Mouse (Mus musculus): ENCODE measurements around the gene Pnpla3.
A peak's percentile ranks its signal among the peaks of the same experiment; 100 is the strongest.
"Not testable (repeated sequence)": the region's sequence is repeated elsewhere in the genome, so short reads cannot be mapped to it uniquely, and the experiment has no call there.

The Pnpla3 gene

DNA sequence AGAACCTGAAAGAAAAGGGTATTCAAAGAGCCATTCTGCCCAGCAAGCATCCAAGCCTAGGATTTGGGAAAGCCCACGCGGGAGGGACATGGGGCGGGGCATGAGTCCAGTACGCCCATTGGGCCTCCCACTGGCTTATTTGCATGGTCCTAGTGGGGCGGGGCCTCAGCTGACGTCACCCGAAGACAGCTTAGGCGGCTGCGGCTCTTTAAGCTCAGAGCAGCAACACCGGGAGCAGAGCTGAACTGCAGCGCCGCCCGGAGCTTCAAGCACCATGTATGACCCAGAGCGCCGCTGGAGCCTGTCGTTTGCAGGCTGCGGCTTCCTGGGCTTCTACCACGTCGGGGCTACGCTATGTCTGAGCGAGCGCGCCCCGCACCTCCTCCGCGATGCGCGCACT is at the start of gene Pnpla3:
Gene Pnpla3, plus strand, starts transcription at position 238 of the 400 bp plus-strand sequence.
- peak; percentile 6 to 34 for DNase-seq (ENCODE audit: low read depth in 1 of 2, low spot score in 2 of 2)

DNA sequence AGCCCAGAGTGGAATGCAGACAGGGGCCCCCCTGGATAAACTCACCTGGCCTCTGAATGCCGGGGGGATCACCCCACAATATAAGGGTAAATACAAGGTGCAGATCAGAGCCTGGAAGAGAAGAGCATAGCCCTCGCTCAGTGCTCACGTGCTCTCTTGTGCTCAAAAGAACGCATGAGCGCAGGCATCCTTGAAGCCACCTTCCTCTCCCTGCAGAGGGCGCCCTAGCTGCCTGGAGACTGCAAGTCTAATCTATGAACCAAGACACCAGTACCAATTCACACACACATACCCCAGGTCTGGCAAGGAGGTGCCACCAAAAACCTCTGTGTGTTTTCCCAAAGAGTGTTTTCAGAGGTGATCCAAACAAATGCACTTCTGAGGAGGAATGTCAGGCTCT is 47.0 kb upstream of the Pnpla3 start:
- DNase-seq (ENCODE audit: low read depth in 1 of 2, low spot score in 2 of 2) = no peak

DNA sequence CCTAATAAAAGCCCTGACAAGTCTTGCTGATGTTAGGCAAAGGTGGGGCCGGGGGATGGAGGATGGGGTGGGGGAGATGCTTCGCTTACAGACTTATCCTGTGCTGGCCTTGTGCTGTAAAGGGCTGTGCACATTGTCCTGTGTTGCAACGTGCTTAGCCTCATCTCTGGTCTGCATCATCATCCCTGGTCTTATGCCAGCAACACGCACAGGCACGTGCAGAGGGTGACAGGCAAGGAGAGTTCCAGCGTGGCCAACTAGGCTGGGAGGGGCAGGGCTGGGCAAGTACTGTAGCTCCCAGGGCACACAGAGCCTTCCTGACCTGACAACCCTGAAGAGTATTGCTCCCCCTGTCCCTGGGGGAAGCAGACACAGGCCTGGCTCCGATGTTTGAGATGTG is 46.6 kb upstream of the Pnpla3 start:
- no peak for DNase-seq (ENCODE audit: low read depth in 1 of 2, low spot score in 2 of 2)

DNA sequence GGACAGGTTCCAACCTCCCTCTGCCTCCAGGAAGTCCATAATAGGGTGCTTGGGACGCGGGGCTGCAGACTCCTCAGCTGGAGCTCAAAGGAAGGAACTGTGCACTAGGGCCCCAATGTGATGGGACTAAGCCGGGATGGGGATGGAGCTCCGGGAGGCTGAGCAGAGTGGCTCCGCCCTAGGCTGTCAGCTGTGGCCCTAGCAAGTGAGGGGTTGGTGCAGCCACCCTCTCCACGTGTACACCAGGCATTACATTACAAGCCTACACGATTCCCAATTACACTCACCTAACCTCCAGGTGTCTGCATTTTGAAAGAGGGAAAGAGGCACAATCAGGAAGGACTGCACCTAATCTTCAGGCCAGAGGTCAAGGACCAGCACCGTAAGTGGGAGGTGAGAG is 44.6 kb upstream of the Pnpla3 start, which contains the start of gene Pnpla5:
Gene Pnpla5, minus strand, starts transcription at position 101 of the 400 bp plus-strand sequence.
- DNase-seq (ENCODE audit: low read depth in 1 of 2, low spot score in 2 of 2) = no peak

DNA sequence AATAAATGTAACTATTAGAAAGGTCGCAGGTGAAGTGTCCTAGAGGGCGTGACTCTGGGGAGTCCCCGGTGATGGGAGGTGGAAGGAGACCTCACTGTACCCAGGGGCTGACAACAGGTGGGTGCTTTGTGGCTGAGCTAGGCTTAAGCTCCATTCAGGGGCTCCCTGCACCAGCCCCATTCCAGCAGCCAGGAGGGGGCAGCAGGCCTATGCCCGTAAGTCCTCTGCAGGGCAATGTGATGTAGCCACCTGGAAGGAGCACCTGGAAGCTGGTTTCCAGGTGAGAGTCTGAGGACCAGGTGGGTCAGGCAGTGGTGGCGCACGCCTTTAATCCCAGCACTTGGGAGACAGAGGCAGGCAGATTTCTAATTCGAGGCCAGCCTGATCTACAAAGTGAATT is 43.6 kb upstream of the Pnpla3 start:
- DNase-seq (ENCODE audit: low read depth in 1 of 2, low spot score in 2 of 2) = no peak

DNA sequence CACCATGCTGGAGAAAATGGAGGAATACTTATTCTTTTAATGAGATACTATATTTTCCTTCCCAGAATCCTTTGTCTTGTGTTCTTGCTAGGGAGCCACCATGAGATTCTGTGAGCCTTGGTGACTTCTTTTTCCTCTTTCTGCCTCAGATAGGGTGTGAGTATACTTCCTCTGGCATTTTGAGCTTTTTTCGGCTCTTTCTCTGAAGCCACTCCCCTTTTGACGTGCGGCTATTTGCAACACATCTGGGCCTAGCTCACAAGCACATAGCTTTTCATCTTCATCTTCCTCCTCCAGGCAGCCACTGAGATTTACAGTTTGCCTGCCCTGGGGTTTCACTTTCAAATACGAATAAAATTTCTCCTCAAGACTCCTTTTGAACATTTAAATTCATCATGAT is 41.2 kb upstream of the Pnpla3 start:
- DNase-seq (ENCODE audit: low read depth in 1 of 2, low spot score in 2 of 2) = peak in 1 of 2 experiments; percentile 20

DNA sequence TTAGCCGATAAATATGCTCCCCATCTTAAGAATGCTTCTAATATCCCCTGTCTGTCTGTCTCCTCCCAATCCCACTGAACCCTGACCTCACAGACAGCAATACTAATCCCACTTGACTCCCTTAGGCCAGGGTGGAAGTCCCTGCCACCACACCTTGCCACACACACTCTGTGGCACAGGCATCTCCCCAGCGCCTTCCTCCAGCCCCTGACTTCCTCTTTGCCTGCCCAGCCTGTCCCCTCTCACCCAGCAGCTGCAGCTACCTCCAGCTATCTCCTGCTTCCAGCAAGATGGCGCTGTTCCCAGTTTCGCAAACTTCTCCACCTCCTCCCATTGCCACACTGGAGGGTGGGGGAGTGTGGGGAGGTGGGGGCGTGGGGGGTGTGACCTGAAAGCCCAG is 40.8 kb upstream of the Pnpla3 start:
- DNase-seq (ENCODE audit: low read depth in 1 of 2, low spot score in 2 of 2) = no peak

DNA sequence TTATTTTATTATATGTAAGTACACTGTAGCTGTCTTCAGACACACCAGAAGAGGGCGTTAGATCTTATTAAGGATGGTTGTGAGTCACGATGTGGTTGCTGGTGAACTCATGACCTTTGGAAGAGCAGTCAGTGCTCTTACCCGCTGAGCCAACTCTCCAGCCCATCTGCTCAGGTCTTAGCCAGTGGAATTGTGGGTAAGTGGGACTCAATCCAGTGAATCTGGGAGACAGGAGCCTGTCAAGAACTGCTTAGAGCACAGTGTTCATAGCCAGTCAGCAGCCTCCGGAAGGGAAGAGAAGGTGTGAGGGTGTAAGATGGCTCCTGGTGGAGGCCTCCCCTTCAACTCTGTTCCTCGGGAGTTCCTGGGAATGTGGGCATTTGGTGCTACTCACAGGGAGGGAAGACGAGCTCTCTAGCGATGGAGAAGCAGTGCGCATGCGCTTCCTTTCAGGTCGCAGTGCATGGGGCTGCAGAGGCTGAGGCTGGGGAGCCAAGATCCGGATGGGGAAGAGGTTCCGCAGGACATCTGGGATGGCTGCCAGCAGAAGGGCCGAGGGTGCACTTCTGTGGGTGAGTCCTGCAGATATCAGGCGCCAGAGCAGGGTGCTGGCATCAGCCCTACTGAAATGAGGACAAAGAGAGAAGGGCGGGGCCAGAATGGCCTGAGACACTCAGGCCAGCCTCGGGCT is 36.4 kb upstream of the Pnpla3 start:
- no peak for DNase-seq (ENCODE audit: low read depth in 1 of 2, low spot score in 2 of 2)

DNA sequence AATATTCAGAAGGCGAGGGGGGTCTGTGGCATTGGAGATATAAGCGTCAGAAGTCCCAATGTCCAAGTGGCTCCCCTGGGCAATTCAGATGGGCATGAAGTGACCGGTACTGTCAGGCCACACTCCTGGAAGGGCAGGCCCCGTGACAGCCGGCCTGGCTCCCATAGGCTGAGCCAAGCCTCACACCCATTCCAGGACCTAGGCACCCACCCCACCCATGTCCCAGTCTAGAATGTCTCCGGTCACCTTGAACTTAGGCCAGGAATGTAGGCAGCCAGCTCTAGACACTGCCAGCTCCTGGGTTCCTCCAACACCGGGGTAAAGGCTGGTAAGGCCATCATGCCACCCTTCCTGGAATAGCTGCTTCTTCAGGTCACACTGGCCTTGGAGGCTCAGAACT is 35.7 kb upstream of the Pnpla3 start:
- no peak for DNase-seq (ENCODE audit: low read depth in 1 of 2, low spot score in 2 of 2)

DNA sequence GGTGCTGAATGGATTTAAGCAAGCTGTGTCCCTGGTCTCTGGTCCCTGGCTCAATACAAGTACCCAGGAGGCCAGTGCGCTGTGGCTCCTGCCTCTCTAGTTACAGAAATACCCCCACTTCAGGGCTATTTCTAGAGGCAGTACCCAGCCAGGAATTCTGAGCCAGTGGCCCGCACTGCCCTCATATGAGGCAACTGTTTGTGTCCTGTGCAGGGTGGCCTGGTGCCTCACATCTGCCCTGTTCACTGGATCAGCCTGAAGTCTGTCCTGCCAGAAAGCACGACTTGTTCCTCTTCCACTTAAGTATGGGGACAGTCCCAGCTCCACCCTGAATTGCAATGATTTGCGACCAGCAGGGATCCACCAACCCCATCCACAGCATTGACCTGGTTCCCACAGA is 34.2 kb upstream of the Pnpla3 start:
- no peak for DNase-seq (ENCODE audit: low read depth in 1 of 2, low spot score in 2 of 2)

DNA sequence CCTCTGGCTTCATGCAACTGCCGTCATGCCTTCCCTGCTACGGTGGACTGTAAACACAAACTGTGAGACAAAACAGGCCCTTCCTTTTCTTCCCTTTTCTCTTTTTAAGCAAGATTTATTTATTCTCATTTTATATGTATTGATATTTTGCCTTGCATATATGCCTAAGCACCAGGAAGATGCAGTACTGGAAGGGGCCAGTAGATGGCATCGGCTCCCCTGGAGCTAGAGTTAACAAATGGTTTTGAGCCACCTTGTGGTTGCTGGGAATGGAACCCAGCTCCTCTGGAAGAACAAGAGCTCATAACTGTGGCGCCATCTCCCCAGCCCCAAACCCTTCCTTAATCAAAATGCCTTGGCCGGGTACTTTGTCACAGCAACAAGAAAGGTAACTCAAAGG is 32.2 kb upstream of the Pnpla3 start:
- peak in 1 of 2 experiments; percentile 8 for DNase-seq (ENCODE audit: low read depth in 1 of 2, low spot score in 2 of 2)

DNA sequence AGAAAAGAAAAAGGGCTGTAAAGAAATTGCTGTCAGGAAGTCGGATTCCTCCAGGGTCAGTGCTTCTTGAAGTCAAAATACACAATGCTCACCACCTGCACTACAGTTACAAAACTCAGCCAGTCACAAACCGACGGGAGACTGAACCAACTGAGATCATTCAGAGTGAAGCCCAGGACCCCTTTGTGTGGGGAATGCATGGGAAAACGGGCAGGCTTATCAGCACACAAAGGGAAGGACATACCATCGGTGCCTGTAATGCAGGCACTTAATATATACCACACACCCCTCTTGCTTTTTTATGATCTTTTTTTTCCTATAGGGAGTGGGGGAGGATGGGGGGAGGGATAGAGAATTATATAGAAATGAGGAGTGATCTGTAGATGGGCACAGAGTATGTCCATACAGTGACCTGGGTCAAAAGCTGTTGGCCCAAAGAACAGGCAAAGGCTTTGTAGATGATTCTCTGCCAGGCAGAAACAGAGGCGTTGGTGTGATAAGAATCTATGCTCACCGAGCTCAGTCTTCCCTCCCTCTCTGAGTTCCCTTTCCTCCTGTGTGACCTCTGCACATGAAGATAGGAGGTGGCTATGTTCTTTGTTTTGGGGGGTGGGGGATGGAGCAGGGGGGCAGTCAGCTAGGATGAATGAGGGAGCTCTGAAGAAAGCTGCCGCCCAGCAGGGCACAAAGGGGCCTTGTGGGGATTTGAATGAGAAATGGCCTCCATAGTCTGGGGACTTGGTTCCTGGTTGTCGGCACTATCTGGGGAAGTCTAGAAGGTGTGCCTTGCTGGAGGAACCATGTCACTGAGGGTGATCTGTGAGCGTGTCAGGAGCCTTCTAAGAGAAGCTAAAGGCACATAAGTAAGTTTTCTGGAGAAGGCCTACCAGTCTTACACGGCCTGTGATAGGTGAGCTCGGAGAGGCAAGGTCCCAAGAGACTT is 30.9 kb upstream of the Pnpla3 start:
- no peak for DNase-seq (ENCODE audit: low read depth in 1 of 2, low spot score in 2 of 2)

DNA sequence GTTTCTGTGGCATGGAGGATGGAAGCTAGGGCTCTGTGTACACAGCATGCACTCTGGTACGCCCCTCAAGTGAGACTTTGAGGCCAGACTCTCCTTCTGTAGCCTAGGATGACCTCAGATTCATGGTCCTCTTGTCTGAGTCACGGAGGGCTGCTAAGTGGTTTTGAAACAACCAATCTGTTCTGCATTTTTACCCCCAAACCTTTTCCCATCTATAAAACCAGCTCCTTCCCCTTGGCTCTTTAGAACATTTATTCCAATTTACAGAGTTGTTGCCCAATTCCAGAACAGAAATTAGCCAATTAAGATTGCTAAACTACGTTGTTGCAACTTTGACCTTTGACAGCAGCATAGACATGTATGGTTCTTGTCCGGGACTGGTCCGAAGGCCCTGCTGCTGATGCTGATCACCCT is 28.0 kb upstream of the Pnpla3 start:
- DNase-seq (ENCODE audit: low read depth in 1 of 2, low spot score in 2 of 2) = no peak

DNA sequence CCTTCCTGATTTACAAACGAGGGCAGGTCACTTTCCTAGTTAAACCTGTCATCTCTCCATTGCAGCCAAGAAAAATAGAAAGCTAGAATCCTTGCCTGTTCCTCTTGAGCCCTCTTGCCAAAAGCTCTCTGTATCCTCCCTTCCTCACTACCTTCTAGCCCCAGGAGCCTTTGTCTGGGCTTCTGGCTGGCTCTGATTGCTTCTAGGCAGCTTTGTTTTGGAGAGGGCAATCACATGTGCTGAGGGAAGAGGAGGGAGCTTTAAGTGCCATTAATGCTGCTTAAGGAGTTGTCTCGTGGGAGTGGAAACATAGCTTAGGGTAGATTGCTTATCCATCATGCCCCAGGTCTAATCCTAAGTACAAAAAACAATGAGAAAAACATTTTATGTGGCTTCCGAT is 27.5 kb upstream of the Pnpla3 start:
- DNase-seq (ENCODE audit: low read depth in 1 of 2, low spot score in 2 of 2) = no peak

DNA sequence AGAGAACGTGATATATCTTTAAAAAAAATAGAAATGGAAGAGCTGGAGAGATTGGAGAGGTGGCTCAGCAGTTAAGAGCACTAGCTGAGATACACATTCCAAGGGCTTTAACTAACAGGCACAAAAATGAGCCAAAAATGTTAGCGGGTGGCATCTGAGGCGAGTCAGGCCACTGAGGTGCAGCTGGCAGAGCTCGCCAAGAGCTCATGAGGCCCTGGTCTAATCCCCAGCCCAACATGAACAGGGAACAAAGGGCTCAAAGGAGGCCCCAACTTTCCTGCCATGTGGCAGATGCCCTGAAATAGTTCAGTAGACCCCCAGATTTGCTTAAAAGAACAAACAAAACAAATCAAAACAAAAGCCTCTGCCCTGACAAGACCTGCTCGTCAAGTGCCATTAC is 26.7 kb upstream of the Pnpla3 start:
- no peak for DNase-seq (ENCODE audit: low read depth in 1 of 2, low spot score in 2 of 2)

DNA sequence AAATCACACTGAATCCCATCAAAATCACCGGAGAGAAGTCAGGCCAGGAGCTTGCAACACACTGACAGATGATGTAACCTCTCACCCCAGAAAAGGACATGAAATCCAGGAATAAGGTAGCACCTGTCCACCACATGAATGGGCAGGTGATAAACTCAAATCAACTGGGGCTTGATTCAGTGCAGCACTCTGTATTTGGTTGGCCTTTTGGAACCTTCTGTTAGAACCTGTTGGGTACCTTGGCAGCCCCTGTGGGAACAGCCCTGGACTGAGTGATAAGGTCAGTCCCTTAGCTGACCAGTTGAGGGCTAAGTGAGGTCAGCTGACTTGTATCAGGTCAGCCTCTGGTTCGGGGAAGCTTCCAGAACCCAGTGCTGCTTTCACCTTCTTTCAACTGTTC is 11.5 kb upstream of the Pnpla3 start:
- no peak for DNase-seq (ENCODE audit: low read depth in 1 of 2, low spot score in 2 of 2)

DNA sequence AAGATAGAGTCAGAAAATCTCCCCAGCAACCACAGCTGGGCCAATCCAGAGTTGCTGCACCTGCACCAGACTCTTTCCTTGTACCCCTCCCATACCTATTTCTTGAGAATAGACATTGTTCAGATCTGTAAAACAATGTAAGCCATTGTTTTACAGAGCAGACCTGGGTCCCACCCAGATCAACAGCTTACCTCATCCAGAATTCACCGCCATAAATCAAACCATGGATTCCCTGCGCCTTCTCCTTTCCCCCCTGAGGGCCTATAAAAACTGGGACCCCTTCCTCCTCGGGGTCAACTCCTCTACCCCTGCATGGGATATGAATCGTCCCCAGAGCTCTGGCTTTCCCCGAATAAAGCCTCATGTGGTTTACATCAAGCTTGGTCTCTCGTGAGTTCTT is 10.1 kb upstream of the Pnpla3 start:
- not testable (repeated sequence) for DNase-seq (ENCODE audit: low read depth in 1 of 2, low spot score in 2 of 2)

DNA sequence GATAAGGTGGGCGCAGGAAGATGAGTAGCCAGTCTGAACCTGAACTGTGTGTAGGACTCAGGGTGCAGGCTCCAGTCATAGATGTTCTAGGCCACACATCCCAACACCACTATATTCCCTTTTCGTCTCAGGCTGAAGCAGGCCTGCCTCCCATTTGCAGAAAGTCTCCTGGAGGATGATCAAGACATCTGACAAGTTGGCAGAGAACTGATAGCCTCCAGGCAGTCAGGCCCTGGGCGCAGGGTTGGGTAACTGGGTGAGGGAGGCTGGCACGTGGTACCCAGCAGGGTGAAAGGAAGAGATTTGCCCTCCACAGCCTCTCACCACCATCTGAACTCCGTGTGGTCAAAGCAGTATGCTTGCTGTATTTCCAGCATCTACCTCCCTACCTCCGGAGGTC is 5.8 kb upstream of the Pnpla3 start:
- no peak for DNase-seq (ENCODE audit: low read depth in 1 of 2, low spot score in 2 of 2)

DNA sequence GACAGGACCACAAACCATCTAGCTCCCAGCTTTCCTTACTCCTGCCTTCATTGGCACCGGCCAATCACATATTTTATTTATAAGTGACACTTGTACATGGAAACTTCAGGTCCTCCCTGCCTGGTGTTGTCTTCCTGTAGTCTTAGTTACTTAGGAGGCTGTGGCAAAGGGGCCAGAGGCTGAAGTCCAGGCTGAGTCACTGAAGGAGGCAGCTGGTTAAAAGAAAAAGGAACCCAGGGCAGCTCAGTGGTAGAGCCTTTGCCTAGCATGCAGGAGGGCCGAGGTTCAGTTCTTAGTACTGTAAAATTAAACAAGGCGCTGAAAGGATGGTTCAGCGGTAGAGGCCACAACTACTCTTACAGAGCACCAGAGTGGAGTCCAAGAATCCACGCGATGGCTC is 819 bp upstream of the Pnpla3 start:
- DNase-seq (ENCODE audit: low read depth in 1 of 2, low spot score in 2 of 2) = no peak

DNA sequence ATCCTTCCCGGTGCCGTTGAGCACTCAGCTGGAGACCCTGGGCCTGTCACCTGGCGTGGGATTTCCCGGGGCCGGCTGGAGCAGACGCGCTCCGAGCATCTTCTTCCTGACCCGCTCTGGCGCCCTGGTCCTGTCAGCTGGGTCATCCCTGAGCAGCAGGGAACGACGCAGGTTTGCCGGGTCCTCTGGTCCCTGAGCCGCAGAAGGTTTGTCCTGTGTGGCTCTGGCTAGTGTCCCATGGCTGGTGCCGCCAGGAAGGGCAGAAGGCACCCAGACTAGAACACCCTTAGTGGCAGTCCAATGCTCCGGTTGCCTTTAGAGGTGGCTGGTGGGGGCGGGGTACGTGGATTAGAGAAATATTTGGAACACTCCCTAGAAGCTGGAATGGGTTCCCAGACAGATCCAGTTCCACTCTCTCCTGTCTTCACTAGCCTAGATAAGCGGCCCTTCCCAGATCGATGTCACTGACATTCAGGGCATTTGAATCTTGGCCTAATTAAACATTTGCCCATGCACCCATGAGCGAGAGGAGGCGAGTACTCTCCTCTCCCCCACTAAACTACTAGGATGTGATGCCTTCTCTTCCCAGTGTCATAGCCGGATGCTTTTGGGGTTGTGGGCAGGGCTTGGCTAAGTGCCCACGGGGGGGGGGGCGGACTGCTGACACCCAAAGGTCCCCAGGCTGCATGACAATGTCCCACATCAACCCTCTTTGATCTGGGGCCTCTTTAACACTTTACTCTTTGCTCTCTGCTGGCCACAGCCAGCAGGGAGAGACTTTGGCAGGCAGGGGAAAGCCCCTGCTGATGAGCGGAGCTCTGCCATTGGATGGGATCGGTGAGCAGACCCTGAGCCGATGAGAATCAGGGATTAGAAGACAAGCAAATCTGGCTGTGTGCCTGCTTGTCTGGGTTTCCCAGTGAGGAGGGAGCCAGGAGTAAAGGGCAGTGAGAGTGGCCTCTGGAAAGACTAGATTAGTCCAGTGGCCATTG is 829 bp downstream of the Pnpla3 start:
- no peak for DNase-seq (ENCODE audit: low read depth in 1 of 2, low spot score in 2 of 2)

DNA sequence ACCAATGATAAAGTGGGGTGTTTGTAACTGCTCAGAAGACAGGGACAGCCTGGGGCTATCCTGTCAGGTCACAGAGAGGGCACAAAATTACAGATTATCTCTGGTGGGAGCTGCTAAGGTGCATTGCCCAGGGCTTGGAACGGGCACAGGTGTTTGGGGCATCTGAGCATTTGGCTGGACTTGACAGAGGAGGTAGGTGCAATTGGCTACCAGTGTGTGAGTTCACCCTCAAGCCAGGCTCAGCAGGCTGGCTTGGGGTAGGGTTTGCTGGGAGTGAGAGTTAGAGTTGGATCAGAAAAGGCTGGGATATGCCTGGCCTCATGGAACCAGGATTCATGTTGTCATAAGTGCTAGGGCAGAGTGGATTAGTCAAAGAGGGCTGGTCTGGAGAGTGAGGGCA is 1.9 kb downstream of the Pnpla3 start:
- DNase-seq (ENCODE audit: low read depth in 1 of 2, low spot score in 2 of 2) = no peak

All from monocyte, adult 2 months (primary cell).